Mouse (Mus musculus) cerebellum, adult 2 months (tissue): ENCODE data around the gene Vwa8. TPM values are rescaled to one million over a fixed set of nuclear protein-coding genes. Genes with fewer than 3 reads are reported as not detected.

Experiments
- DNase-seq, 2 experiments: peaks; one replicate each; pipeline ENCODE4 v3.0.0; 2021
- H3K27ac ChIP-seq: fragments of 200-500 bp; 2 replicates; pipeline ENCODE4 v1.5.1; 2012; ENCODE audit warnings: low read length, control low read depth, inconsistent platforms; ENCODE audit not compliant: insufficient read depth
- H3K27me3 ChIP-seq: fragments of 200-500 bp; 2 replicates; pipeline ENCODE4 v1.6.1; 2012; ENCODE audit warnings: inconsistent platforms, mild to moderate bottlenecking, low read length, moderate library complexity; ENCODE audit not compliant: control insufficient read depth, insufficient read depth
- H3K4me1 ChIP-seq: fragments of 200-500 bp; 2 replicates; pipeline ENCODE4 v1.6.1; 2011; ENCODE audit warnings: low read length; ENCODE audit not compliant: control insufficient read depth, insufficient read depth
- H3K4me3 ChIP-seq: fragments of 200-500 bp; replicated peaks from 2 replicates; pipeline ENCODE3; 2011; ENCODE audit warnings: mild to moderate bottlenecking, low read depth, low read length, control low read depth; ENCODE audit not compliant: insufficient read depth
- CTCF ChIP-seq: fragments of 200-500 bp; IDR thresholded peaks from 2 replicates; pipeline ENCODE4 v1.5.1; 2011; ENCODE audit warnings: low read depth, mild to moderate bottlenecking, control low read depth, low read length, moderate library complexity, borderline replicate concordance; ENCODE audit not compliant: insufficient read depth
- POLR2A ChIP-seq: fragments of 200-500 bp; IDR thresholded peaks from 2 replicates; pipeline ENCODE4 v1.6.1; 2011; ENCODE audit warnings: low read length, control low read depth, borderline replicate concordance; ENCODE audit not compliant: insufficient read depth
- WGBS: fragments of 180-500 bp; shearing (Covaris S2); methylation state at CpG from one replicate; pipeline ENCODE4 v1.1.7; 2018; 5-methylcytosine and 5-hydroxymethylcytosine counted together
- polyA plus RNA-seq: library from polyadenylated mRNA; depleted of rRNA; stranded (reverse); fragments of >200 nt; gene quantifications from 2 replicates; pipeline ENCODE4 v1.2.3, GENCODE M21; 2012; rRNA removed

Gene Vwa8
- polyA plus RNA-seq: 45.4 and 46.7 TPM in 2 replicates

GRCm38 (mm10) chr14:78848941-78849911, at the start of gene Vwa8:
TSS of gene Vwa8 (plus strand) at chr14:78849052.
- Histone ChIP-seq H3K4me3 (peak within 1 kb of the TSS; percentile 67), H3K27ac (peak within 1 kb of the TSS; percentile 49), H3K27me3 (no peaks in the 10 kb centered on the region), H3K4me1 (peaks cover 4% of the 10 kb centered on the region; the same call in 1 of the 2 replicates)
- 2% methylated on average over 61 of the region's 61 CpGs for WGBS
- peak; percentile 85 for DNase-seq
- TF ChIP-seq CTCF (no peak), POLR2A (peak; percentile 47)

DNA sequence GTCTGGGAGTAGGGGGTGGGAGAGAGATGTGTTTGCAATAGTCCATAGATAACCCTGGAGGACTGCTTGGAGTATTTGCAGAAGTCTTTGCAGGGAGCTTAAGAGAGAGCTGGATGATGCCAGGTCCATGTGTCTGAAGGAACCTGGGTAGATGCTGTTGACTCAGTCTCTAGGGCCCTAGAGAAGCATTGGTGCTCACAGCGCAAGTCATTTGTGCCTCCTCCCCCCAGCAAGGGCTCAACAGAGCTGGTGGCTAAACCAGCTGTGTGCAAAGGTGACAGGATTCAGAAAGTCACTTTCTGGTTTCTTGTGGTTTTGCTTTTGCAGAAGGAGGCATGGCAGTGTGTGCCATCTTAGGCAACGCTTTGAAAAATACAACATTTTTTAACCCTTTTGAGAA, 46.5 kb upstream of the Vwa8 start:
- 94% methylated on average over 2 of the region's 2 CpGs for WGBS
- no peak for DNase-seq
- H3K27ac ChIP-seq: no peak overlapping the region
- H3K4me3 ChIP-seq: no peak overlapping the region
- TF ChIP-seq POLR2A (no peak), CTCF (no peak)
- no peaks in the 10 kb centered on the region for H3K27me3 ChIP-seq
- H3K4me1 ChIP-seq: no peaks in the 10 kb centered on the region

DNA sequence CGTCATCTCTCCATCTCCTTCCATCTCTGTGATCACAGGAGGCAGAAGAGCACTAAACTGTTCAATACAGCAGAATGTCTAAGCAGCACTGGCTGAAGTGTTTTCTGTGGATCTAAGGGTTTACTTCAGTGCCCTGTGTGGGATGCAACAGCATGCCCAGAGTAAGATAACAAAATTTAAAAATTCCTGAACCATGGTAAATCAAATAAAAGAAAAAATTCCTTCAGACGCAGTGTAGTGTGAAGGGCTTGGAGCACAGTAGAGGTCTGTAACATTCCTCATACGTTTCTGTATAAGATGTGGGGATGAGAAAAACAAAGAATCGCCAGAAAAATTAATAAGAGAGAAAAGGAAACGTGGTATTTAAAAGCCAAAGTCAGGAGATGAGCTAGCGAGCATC, 44.9 kb upstream of the Vwa8 start:
- TF ChIP-seq POLR2A (no peak), CTCF (no peak)
- 81% methylated on average over 6 of the region's 6 CpGs for WGBS
- no peaks in the 10 kb centered on the region for H3K27me3 ChIP-seq

GRCm38 (mm10) chr14:78812896-78813295, 36.0 kb upstream of the Vwa8 start:
- WGBS: 91% methylated on average over 2 of the region's 2 CpGs
- no peak for TF ChIP-seq POLR2A
- no peak for TF ChIP-seq CTCF
- no peak overlapping the region for H3K27ac ChIP-seq
- no peaks in the 10 kb centered on the region for H3K27me3 ChIP-seq
- DNase-seq: no peak
- no peak overlapping the region for H3K4me3 ChIP-seq
- H3K4me1 ChIP-seq: no peaks in the 10 kb centered on the region

More for the DNA sequence above, 44.9 kb upstream of the Vwa8 start:
- Histone ChIP-seq H3K27ac (no peak overlapping the region), H3K4me1 (no peaks in the 10 kb centered on the region), H3K4me3 (no peak overlapping the region)
- no peak for DNase-seq

DNA sequence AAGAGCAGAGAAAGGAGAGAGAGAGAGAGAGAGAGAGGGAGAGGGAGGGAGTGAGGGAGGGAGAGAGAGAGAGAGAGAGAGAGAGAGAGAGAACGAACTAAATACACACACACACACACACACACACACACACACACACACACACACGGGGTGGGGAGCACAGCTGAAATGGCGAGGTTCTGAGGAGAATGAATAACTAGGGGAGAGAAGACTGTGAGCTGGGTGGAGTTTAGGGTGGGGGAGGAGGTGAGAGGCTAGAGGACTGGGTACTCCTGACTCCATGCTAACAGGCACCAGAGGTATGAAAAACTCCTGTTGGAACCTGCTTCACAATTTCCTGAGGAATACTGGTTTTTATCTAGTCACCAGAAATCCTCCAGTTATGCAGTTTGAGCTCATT, 32.4 kb upstream of the Vwa8 start:
- Histone ChIP-seq H3K27me3 (no peaks in the 10 kb centered on the region), H3K4me3 (no peak overlapping the region), H3K4me1 (no peaks in the 10 kb centered on the region), H3K27ac (no peak overlapping the region)
- TF ChIP-seq POLR2A (no peak), CTCF (no peak)
- no peak for DNase-seq
- 35% methylated on average over 2 of the region's 3 CpGs for WGBS

DNA sequence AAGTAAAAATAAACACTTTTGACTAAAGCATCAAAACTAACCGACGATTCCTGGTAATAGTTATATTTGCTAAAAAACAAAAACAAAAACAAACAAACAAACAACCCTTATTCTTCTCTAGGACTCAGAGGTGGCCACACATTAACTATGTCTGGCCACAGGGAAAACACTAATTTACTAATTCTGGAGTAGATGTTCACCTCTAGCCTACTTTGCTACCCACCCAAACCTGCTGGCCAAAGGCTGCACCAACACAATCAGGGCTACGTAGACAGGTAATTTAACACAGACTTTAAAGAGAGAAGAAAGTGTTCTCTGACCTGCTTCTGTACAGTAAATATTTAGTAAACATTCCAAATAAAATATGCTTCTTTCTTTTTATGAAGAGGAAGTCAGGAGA, 31.2 kb upstream of the Vwa8 start:
- TF ChIP-seq CTCF (no peak), POLR2A (no peak)
- DNase-seq: no peak
- WGBS: 95% methylated on average over 3 of the region's 3 CpGs

DNA sequence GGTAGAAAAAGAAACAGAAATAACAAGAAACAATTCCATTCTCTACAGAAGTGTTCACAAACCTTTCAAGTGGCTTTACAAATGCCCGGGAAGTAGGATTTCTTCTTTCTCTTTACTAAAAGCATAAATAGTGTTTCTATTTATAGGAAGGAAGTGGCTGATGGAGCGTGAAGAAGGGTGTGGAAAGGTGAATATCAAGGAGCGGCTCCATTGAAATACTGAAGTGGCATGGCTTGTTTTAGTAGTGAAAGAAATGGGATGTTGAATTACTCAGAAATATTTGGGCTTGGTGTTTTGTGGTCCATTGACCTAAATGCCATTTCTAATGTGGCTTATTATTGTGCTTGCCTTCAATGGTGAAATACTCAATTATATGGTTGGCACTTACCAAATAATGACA, 30.4 kb upstream of the Vwa8 start:
- no peak for DNase-seq
- H3K4me1 ChIP-seq: no peaks in the 10 kb centered on the region
- TF ChIP-seq CTCF (no peak), POLR2A (no peak)
- no peak overlapping the region for H3K4me3 ChIP-seq
- 84% methylated on average over 3 of the region's 3 CpGs for WGBS
- no peak overlapping the region for H3K27ac ChIP-seq
- no peaks in the 10 kb centered on the region for H3K27me3 ChIP-seq

More for the DNA sequence above, 31.2 kb upstream of the Vwa8 start:
- H3K4me3 ChIP-seq: no peak overlapping the region
- H3K27me3 ChIP-seq: no peaks in the 10 kb centered on the region
- H3K4me1 ChIP-seq: no peaks in the 10 kb centered on the region
- H3K27ac ChIP-seq: no peak overlapping the region

GRCm38 (mm10) chr14:78824013-78824412, 24.8 kb upstream of the Vwa8 start:
- H3K4me1 ChIP-seq: no peaks in the 10 kb centered on the region
- TF ChIP-seq POLR2A: no peak
- no peak for TF ChIP-seq CTCF
- no peaks in the 10 kb centered on the region for H3K27me3 ChIP-seq
- no peak for DNase-seq
- H3K4me3 ChIP-seq: no peak overlapping the region
- H3K27ac ChIP-seq: no peak overlapping the region
- 85% methylated on average over 4 of the region's 4 CpGs for WGBS
